Mouse (Mus musculus) liver, postnatal 0 days (tissue): ENCODE data around the gene Ggact.

Experiments
- CTCF ChIP-seq: sonication (generic); IDR thresholded peaks from 2 replicates; pipeline ENCODE4 v1.5.1; 2016; ENCODE audit warnings: antibody characterized with exemption, low read depth
- EP300 ChIP-seq: IDR thresholded peaks from 2 replicates; pipeline ENCODE4 v1.6.1; 2016; ENCODE audit warnings: antibody characterized with exemption, low read depth, mild to moderate bottlenecking

GRCm38 (mm10) chr14:122883821-122884584 lies 29.6 kb downstream of the Ggact start:
- TF ChIP-seq CTCF: no peak
- no peak for TF ChIP-seq EP300
